Mouse (Mus musculus) kidney, postnatal 14 days (tissue): ENCODE results near the gene Duox1.

Experiments used
- DNase-seq: peaks from one replicate; pipeline ENCODE4 v3.0.0; 2022; ENCODE audit warnings: mixed read lengths

Duox1 gene

GRCm38 (mm10) chr2:122356187-122356586, 40.7 kb downstream of the Duox1 start:
- no peak for DNase-seq

DNA sequence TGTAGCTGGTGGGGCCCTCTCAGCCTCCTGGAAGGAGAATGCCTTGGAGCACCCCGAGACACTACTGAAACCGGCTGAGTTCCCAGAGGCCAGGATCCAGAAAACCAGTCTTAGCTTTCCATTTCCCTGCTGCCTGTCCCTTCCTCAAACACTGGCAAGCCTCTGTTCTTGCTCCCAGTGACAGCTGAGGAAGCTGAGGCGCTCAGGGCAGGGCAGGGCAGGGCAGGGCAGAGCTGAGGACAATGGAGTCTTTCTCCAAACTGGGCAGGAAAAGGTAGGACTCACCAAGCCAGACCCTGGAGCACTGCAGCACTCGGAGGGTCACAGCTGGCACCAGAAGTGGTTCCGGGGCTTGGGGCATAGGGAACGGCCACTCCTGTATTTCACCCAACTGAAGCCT, 44.8 kb downstream of the Duox1 start:
- DNase-seq, result no peak

GRCm38 (mm10) chr2:122361181-122361580, 45.7 kb downstream of the Duox1 start:
- no peak for DNase-seq

- no peak for DNase-seq
Measured at GRCm38 (mm10) chr2:122361868-122362621, 46.6 kb downstream of the Duox1 start.

DNA sequence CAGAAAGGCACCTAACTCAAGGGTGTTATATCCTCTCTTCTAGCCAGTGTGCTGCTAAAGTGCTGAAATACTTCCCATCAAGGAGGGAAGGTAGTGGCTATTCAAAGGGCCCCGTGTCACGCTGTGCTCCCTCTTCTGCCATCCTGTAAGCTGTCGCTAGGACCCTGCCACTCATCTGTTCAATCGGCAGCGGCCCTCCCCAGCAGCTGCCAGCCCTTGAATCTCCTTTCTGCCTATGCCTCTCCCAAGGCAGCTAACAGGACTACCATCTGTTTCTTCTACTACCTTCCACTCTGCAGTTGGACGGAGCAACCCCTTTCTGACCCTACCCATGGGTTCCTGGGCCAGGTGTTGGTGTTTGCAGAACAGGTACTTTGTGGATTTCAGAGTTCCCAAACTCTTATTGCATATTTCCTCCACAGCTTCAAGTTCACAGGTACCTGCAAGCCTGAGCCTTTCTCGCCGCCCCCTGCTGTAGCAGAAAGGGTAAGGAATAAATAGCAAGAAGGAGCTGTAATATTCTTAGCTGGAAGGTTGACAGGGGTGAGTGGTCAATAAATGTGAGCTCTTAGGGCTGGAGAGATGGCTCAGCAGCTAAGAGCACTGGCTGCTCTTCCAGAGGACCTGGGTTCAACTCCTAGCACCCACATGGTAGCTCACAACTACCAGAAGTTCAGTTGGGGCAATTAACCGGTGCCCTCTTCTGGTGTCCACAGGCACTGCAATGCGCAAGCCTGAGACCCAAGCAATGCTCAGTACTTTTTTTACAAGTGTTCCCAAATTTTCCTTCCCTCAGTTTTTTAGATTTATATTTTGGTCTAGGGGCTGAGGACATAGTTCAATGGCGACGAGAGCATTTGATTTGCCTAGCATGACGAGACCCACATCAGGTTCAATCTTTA, 47.4 kb downstream of the Duox1 start:
- no peak for DNase-seq

DNA sequence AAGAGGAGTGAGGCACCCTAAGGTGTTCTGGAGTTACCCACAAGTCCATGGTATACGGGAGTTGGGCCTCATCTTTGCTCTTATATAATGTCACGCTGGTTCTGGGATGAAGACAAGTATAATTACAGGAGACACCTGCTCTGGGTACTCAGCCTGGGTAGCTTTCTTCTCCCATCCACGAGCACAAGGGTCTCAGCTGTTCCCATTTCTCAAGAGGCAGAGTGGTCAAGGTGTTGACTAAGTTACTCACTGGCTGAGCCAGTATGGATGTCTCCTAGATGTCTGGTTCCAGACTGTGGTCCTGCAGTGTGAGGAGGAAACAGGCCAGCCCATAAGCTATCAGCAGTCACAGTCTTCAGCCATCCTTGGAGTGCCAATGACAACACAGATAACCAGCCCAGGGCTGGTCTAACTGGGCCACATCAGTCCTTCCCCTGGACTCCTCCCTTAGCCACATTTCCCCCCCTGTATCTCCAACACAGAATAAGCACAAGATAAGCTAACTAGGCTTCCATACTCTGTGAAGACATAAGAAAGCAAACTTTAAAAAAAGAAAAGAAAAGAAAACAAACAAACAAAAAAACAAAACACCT, 49.0 kb downstream of the Duox1 start:
- no peak for DNase-seq

GRCm38 (mm10) chr2:122365244-122365866, 49.9 kb downstream of the Duox1 start:
- DNase-seq, result no peak

DNA sequence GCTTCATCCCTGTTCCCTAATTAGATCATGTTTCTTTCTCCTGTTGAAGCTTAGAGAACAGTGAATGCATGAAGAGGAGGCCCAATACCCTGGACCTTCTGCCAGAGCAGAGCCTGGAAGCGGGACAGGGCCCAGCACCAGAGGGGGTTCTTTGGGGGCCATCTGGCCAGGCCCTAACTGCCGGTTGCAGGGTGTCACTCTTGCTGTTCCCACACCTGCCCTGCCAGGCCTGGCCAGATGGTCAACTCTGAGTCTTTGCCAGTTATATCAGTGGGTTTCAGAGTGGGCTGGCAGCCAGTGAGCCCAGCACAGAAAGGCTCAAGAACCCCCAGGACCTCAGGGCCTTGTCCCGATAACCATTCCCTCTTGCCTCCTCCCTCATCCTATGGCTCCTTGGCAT, 50.6 kb downstream of the Duox1 start:
- no peak for DNase-seq

DNA sequence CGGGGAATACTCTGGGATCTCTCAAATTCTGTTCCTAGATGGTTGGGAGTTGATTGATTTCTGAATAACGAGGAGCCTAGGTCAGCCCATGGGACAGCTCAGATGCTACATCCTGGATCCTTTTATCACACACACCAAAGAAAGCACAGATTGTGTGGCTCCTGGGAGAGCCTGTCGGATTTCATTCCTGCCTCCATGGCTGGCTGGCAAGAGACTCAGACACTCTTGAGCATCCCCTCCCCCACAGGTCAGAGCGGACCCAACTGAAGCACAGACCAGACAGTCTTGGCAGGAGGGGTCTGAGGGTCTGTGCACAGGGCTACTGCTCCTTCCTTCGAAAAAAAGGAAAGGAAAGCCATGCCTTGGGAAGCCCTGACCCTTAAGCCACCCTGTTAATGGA, 51.2 kb downstream of the Duox1 start:
- DNase-seq, result no peak

DNA sequence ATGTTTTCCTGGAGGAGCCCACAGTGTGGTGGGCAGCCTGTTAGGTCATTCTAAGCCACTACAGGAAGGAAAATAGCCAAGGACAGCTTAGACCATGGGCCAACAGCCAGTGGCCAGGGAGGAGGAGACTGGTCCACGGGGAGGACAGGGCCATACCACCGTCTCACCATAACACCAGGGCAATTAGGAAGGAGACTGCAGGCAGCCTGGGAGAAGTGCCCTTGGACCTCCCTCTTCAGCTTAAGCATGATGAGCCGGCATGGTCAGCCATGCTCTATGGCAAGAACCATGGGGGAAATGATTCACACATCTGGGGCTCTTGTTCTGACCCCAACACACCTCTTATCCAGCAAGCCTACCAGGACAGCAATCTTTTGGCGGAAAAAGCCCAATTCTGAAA, 51.7 kb downstream of the Duox1 start:
- no peak for DNase-seq

GRCm38 (mm10) chr2:122367701-122368080, 52.2 kb downstream of the Duox1 start:
- DNase-seq, result no peak

GRCm38 (mm10) chr2:122368081-122368971, 52.9 kb downstream of the Duox1 start:
- DNase-seq, result peak; percentile 20

- DNase-seq, result peak; percentile 94
Measured at GRCm38 (mm10) chr2:122368995-122369739, 53.7 kb downstream of the Duox1 start, which contains the start of gene Shf. Shf (minus strand) TSS chr2:122369162.

- no peak for DNase-seq
Measured at GRCm38 (mm10) chr2:122370101-122370750, 54.8 kb downstream of the Duox1 start.

DNA sequence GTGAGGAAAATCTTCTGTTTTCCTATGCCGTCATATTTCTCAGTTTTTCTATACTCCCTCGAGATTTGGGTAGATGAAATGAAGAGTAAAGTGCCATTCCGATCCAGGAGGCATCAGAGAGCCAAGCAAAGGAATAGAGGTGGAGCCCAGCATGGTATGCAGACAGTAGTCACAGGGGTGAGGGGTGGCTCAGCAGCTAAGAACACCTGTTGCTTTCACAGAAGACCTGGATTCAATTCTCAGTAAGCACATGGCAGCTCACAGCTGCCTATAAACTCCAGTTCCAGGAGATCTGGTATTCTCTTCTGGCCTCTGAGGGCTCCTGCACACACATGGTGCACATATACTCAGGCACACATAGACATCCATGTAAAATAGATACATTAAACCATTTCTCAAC, 56.6 kb downstream of the Duox1 start:
- DNase-seq, result no peak

- no peak for DNase-seq
Measured at GRCm38 (mm10) chr2:122372541-122372940, 57.1 kb downstream of the Duox1 start.

- DNase-seq, result no peak
Measured at GRCm38 (mm10) chr2:122374012-122374411, 58.5 kb downstream of the Duox1 start.

DNA sequence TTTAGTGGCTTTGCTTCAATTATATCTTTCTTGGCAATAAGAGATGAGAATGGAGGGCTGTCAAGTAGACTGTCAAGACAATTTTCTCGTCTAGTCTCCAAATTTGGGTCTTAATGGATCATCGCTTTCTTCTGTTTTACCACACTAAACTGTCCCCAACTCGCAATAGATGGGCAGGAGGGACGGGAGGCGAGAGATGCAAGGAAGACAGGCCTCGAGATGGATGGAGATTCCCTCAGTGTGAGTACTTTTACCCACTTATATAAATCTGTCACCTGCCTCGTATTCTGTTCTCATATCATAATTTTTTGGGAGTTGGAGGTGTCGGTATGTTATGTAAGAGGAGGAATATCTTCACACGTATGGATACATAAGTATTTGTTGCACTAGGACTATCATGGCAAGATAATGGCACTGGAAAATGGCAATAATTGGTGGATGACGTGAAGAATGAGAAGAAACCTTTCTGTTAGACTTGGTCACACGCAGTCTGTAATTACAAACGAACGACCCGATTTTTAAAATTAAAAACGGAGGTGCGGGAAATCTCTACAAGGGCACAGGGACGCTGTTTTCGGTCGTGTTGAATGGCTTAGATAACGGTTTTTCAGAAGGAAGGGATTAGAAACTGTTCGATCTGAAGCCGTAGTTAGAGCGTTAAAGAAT, 59.3 kb downstream of the Duox1 start:
- no peak for DNase-seq

GRCm38 (mm10) chr2:122375391-122375991, 60.0 kb downstream of the Duox1 start:
- DNase-seq, result peak; percentile 97
